Mouse (Mus musculus) cerebellum, adult 2 months (tissue): ENCODE results near the gene 2310061N02Rik. TPM values are rescaled to one million over a fixed set of nuclear protein-coding genes. Genes with fewer than 3 reads are reported as not detected.

Source experiments
- DNase-seq, 2 experiments: peaks; one replicate each; pipeline ENCODE4 v3.0.0; 2021
- H3K27ac ChIP-seq: fragments of 200-500 bp; 2 replicates; pipeline ENCODE4 v1.5.1; 2012; ENCODE audit warnings: low read length, control low read depth, inconsistent platforms; ENCODE audit not compliant: insufficient read depth
- H3K27me3 ChIP-seq: fragments of 200-500 bp; 2 replicates; pipeline ENCODE4 v1.6.1; 2012; ENCODE audit warnings: inconsistent platforms, mild to moderate bottlenecking, low read length, moderate library complexity; ENCODE audit not compliant: control insufficient read depth, insufficient read depth
- H3K4me1 ChIP-seq: fragments of 200-500 bp; 2 replicates; pipeline ENCODE4 v1.6.1; 2011; ENCODE audit warnings: low read length; ENCODE audit not compliant: control insufficient read depth, insufficient read depth
- H3K4me3 ChIP-seq: fragments of 200-500 bp; replicated peaks from 2 replicates; pipeline ENCODE3; 2011; ENCODE audit warnings: mild to moderate bottlenecking, low read depth, low read length, control low read depth; ENCODE audit not compliant: insufficient read depth
- CTCF ChIP-seq: fragments of 200-500 bp; IDR thresholded peaks from 2 replicates; pipeline ENCODE4 v1.5.1; 2011; ENCODE audit warnings: low read depth, mild to moderate bottlenecking, control low read depth, low read length, moderate library complexity, borderline replicate concordance; ENCODE audit not compliant: insufficient read depth
- POLR2A ChIP-seq: fragments of 200-500 bp; IDR thresholded peaks from 2 replicates; pipeline ENCODE4 v1.6.1; 2011; ENCODE audit warnings: low read length, control low read depth, borderline replicate concordance; ENCODE audit not compliant: insufficient read depth
- WGBS: fragments of 180-500 bp; shearing (Covaris S2); methylation state at CpG from one replicate; pipeline ENCODE4 v1.1.7; 2018; 5-methylcytosine and 5-hydroxymethylcytosine counted together
- polyA plus RNA-seq: library from polyadenylated mRNA; depleted of rRNA; stranded (reverse); fragments of >200 nt; gene quantifications from 2 replicates; pipeline ENCODE4 v1.2.3, GENCODE M21; 2012; rRNA removed

2310061N02Rik gene
- polyA plus RNA-seq, 1 experiment = not detected

DNA sequence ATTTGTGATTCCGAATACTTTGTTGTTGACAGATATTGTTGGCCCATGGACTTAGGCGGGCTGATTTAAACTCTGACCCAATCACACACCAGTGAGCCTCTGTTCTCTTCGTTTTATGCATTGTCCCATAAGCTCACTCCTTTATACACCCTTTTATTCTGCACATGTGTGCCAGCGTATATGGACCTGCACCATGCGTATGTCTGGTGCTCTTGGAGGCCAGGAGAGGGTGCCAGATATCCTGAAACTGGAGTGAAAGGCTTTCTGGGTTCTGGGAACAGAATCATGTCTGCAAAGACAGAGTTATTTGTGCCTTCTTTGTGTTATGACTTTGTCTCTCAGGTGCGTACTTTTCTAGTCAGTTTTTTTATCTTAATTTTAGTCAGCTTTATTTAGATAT, 3.5 kb upstream of the 2310061N02Rik start:
- TF ChIP-seq CTCF (peak; percentile 3; the same call in 1 of the 2 replicates), POLR2A (no peak)
- DNase-seq = no peak
- Histone ChIP-seq H3K4me3 (no peak overlapping the region), H3K27ac (no peak overlapping the region), H3K4me1 (no peaks in the 10 kb centered on the region; the same call in 1 of the 2 replicates), H3K27me3 (no peaks in the 10 kb centered on the region)
- 85% methylated on average over 6 of the region's 6 CpGs for WGBS

DNA sequence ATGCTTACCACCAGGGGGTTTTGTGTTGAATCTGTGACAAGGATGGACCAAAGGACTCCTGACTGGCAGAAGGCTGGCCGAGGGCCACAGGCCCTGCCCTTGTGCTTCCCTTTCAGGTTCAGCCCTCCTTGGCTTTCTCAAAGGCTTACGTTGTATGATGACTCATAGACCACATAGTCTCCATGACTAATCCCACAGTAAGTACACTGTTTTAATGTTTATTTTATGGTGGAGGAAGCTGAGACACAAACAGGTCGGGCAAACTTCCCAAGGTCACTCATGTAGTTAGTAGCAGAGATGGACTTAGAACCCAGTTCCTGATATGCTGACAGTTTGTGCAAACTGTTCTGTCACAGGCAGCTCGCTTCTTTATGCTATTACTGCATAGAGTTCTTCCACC, 3.0 kb upstream of the 2310061N02Rik start:
- H3K4me1 ChIP-seq = no peaks in the 10 kb centered on the region; the same call in 1 of the 2 replicates
- H3K27me3 ChIP-seq = no peaks in the 10 kb centered on the region
- TF ChIP-seq CTCF (no peak), POLR2A (no peak)
- DNase-seq = no peak
- 75% methylated on average over 4 of the region's 4 CpGs for WGBS
- H3K27ac ChIP-seq = no peak overlapping the region
- no peak overlapping the region for H3K4me3 ChIP-seq

DNA sequence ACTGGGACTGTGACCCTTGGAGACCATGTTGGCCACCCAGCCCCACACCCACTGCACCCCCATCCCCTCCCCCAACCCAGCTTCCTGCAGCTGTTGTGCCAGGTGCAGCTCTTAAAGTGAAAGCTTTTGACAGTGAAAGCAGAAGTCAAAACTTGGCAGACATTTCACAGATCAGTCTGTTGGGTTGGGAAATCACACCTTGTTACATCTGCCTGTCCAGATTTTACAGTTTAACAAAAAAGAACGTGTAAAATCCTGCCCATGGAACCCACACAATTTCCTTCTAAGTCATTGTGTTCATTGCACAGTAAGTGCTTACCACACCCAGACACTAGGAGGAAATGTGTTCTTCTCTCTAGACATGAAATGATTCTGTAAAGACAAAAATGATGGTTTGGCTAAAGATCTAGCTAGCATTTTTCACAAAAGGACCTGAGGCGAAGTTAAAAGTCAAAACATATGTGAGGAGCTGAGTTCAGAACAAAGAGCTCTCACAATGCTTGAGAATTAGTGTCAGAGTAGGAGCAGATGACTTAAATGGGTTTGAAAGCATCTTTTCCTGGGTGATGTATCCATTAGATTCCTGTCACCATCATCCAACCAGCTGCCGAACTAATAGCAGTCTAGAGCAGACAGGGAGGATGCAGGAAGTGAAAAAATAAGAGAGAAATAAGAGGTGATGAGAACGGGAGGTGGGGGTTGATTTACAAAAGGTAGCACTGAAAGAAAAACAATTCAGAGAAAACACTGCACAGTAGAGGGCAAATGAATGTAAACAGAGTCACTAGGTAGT, 6.5 kb downstream of the 2310061N02Rik start:
- Histone ChIP-seq H3K27me3 (no peaks in the 10 kb centered on the region), H3K4me3 (no peak overlapping the region), H3K27ac (no peak overlapping the region), H3K4me1 (no peaks in the 10 kb centered on the region)
- WGBS = 46% methylated on average over 4 of the region's 4 CpGs
- no peak for DNase-seq
- TF ChIP-seq CTCF = no peak

DNA sequence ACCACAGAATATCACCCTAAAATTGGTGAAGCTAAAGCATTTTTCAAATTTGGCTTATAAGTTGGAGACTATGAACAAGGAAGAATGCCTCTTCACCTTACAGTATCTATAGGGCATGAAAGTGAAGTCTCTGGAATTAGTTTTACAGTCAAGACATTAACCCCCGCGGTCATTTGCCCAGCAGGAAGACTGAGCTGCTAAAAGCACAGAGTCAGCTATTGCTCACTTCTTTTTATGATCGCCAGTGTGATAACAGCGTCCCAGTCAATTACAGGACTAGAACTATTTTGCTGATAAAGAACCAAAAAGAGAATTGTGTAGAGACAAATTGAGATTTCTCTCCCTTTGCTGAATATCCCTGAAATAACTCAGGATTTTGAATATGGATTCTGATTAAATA, 11.5 kb downstream of the 2310061N02Rik start:
- no peak overlapping the region for H3K4me3 ChIP-seq
- no peak overlapping the region for H3K27ac ChIP-seq
- H3K27me3 ChIP-seq = no peaks in the 10 kb centered on the region
- H3K4me1 ChIP-seq = no peaks in the 10 kb centered on the region
- TF ChIP-seq POLR2A (no peak), CTCF (no peak)
- no peak for DNase-seq
- WGBS = 77% methylated on average over 4 of the region's 4 CpGs

DNA sequence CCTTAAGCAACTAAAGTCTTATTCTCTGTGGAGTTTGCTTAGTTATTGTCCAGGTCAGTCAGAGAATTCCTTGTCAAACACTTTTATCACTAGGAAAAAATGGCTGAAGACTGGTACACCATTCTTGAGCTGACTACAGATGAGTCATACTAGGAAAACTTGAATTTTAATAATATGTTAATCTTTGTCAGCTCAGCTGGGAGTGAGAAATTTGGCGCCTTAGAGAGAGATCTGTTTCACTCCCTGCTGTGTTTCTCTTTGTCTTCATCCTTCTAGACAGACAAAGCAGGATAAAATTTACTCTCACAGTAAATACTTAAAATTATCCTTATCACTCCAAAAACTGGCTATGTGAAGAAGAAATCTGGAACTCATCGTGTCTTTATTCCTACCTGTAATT, 26.5 kb downstream of the 2310061N02Rik start:
- Histone ChIP-seq H3K4me1 (no peaks in the 10 kb centered on the region), H3K27ac (no peak overlapping the region), H3K4me3 (no peak overlapping the region), H3K27me3 (no peaks in the 10 kb centered on the region)
- DNase-seq = peak in 1 of 2 experiments; percentile 17
- WGBS = 14% methylated on average over 2 of the region's 2 CpGs
- no peak for TF ChIP-seq CTCF
- TF ChIP-seq POLR2A = no peak

DNA sequence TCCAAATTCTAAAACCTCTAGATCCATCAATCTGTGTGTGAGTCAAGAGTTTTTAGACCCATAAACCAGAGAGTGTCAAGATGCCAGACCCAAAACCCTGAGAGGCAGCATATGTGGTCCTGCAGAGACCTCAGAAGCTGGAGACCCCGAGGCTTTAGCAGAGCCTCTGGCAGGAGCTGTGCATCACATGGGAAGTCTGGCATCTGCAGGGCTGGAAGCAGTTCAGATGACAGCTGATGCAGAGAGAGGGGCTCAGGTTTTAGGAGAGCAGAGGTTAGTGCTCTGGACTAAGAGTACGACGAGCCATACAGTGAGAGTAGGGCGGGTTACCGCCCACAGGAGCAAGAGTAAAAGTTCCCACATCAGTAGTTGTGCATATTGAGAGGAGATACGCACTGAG, 28.7 kb downstream of the 2310061N02Rik start:
- no peak overlapping the region for H3K4me3 ChIP-seq
- no peak for DNase-seq
- no peaks in the 10 kb centered on the region for H3K4me1 ChIP-seq
- H3K27me3 ChIP-seq = no peaks in the 10 kb centered on the region
- H3K27ac ChIP-seq = no peak overlapping the region
- 13% methylated on average over 6 of the region's 6 CpGs for WGBS
- TF ChIP-seq POLR2A (no peak), CTCF (no peak)

DNA sequence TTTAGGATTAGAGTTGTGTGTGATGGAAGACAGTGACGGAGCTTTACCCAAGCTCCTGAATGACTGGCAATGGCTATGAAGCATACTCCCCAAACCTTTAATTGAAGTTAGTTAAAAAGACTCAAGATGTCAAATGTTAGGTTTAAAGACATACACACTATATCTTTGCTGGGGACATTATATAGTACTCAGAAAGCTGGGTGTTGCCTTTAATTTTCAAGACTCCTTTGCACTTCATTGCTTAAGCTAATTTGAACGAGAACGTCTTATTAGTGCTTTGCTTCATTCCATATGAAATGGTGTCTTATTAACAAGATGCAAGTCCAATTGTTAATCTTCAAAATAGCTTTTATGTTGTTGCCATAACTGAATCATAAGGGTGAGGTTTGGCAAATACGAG, 36.2 kb downstream of the 2310061N02Rik start, which contains the start of gene Krtap27-1:
Krtap27-1 (minus strand) TSS at position 101 of the 400 bp plus-strand sequence.
- no peak for DNase-seq
- Histone ChIP-seq H3K4me3 (no peak within 1 kb of the TSS), H3K27me3 (no peaks in the 10 kb centered on the region), H3K4me1 (no peaks in the 10 kb centered on the region), H3K27ac (no peak within 1 kb of the TSS)
- no peak for TF ChIP-seq POLR2A
- TF ChIP-seq CTCF = no peak
- 92% methylated on average over 4 of the region's 4 CpGs for WGBS

DNA sequence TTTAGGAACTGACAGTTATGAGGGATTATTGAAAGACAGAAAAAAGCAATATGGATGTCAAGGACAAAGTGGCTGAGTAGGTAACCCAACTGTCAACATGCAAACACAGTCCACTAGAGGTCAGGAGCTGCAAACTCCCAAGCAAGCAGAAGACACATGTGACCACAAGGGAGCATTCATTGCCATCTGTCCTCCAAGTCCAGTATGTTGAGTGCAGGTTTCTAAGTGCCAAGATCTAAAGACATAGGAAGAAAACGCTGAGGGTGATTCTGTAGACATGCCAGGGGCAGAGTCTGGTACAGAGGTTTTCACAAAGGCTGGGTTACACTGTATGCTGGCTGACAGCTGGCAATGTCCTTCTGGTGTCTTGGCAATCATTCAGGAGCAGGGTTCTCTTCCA, 50.3 kb downstream of the 2310061N02Rik start:
- no peaks in the 10 kb centered on the region for H3K4me1 ChIP-seq
- DNase-seq = peak in 1 of 2 experiments; percentile 3
- no peaks in the 10 kb centered on the region for H3K27me3 ChIP-seq
- WGBS = 0% methylated on average over 1 of the region's 1 CpGs
- H3K27ac ChIP-seq = no peak overlapping the region
- TF ChIP-seq CTCF = peak; percentile 12; the same call in 1 of the 2 replicates
- no peak for TF ChIP-seq POLR2A
- H3K4me3 ChIP-seq = no peak overlapping the region

Other genes starting within 250 kb of the 2310061N02Rik start
- 0.08 and 0.14 TPM in 2 replicates for gene Cldn17, start 201.0 kb downstream of the 2310061N02Rik start, polyA plus RNA-seq
- gene Cldn8, start 144.8 kb downstream of the 2310061N02Rik start, polyA plus RNA-seq = not detected in 2 replicates
- gene Krtap24-1, start 95.7 kb downstream of the 2310061N02Rik start, polyA plus RNA-seq = not detected in 2 replicates
- not detected in 2 replicates for gene 2310079G19Rik, start 80.3 kb downstream of the 2310061N02Rik start, polyA plus RNA-seq
- not detected in 2 replicates for gene Krtap26-1, start 60.2 kb downstream of the 2310061N02Rik start, polyA plus RNA-seq
- not detected in 2 replicates for gene Krtap27-1, start 36.3 kb downstream of the 2310061N02Rik start, polyA plus RNA-seq
- not detected in 2 replicates for gene Krtap13-1, start 20.9 kb upstream of the 2310061N02Rik start, polyA plus RNA-seq
- gene Krtap13, start 43.7 kb upstream of the 2310061N02Rik start, polyA plus RNA-seq = not detected in 2 replicates
- not detected in 2 replicates for gene 2310034C09Rik, start 50.9 kb upstream of the 2310061N02Rik start, polyA plus RNA-seq
- gene 2310057N15Rik, start 66.2 kb upstream of the 2310061N02Rik start, polyA plus RNA-seq = not detected in 2 replicates
- not detected in 2 replicates for gene Gm5965, start 69.9 kb upstream of the 2310061N02Rik start, polyA plus RNA-seq
- gene Gm20741, start 104.3 kb upstream of the 2310061N02Rik start, polyA plus RNA-seq = not detected in 2 replicates
- gene Krtap15, start 112.3 kb upstream of the 2310061N02Rik start, polyA plus RNA-seq = not detected in 2 replicates
- gene Krtap14, start 118.2 kb upstream of the 2310061N02Rik start, polyA plus RNA-seq = not detected in 2 replicates
- not detected in 2 replicates for gene Krtap19-1, start 161.4 kb upstream of the 2310061N02Rik start, polyA plus RNA-seq
- gene Krtap19-2, start 166.3 kb upstream of the 2310061N02Rik start, polyA plus RNA-seq = not detected in 2 replicates
- not detected in 2 replicates for gene Krtap19-3, start 170.1 kb upstream of the 2310061N02Rik start, polyA plus RNA-seq
- gene Krtap19-4, start 177.1 kb upstream of the 2310061N02Rik start, polyA plus RNA-seq = not detected in 2 replicates
- gene Krtap19-5, start 188.5 kb upstream of the 2310061N02Rik start, polyA plus RNA-seq = not detected in 2 replicates
- gene Krtap19-9b, start 224.3 kb upstream of the 2310061N02Rik start, polyA plus RNA-seq = not detected in 2 replicates